Mouse (Mus musculus) liver, adult 2 months (tissue): ENCODE measurements around the gene Arpc5l.

Experiments
- CTCF ChIP-seq: fragments of 200-500 bp; IDR thresholded peaks from 2 replicates; pipeline ENCODE4 v1.5.1; 2011; ENCODE audit warnings: low read depth, low read length, control low read depth
- POLR2A ChIP-seq: fragments of 200-500 bp; IDR thresholded peaks from 2 replicates; pipeline ENCODE4 v1.6.1; 2011; ENCODE audit warnings: low read length, control low read depth; ENCODE audit not compliant: insufficient read depth; ENCODE audit errors: extremely low read depth

GRCm38 (mm10) chr2:39031611-39032010 is 26.5 kb downstream of the Arpc5l start:
- TF ChIP-seq POLR2A (no peak), CTCF (no peak)
